Mouse (Mus musculus) heart, postnatal 0 days (tissue): ENCODE measurements around the gene Fam8a1.

Source experiments
- CTCF ChIP-seq: IDR thresholded peaks from 2 replicates; pipeline ENCODE4 v1.5.1; 2016; ENCODE audit warnings: antibody characterized with exemption, control low read depth, low read depth
- EP300 ChIP-seq: IDR thresholded peaks from 2 replicates; pipeline ENCODE4 v1.6.1; 2016; ENCODE audit warnings: antibody characterized with exemption, low read depth

DNA sequence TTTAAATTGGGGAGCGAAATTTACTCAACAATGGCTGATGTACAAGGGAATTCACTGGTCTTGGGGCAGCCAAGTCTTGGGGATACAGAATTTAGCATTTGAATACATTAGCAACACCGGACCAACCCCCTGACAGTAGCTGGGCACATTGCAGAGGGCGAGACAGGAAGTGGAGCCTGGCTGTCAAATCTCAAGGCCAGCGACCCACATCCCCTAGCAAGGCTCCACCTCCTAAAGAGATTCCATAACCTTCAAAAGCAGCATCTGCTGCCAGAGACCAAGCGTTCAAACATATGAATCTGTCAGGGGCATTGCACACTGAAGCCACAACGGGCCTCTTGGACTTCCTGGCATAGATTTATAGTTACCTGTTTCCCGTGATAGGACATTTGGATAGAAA, 17.5 kb upstream of the Fam8a1 start:
- TF ChIP-seq CTCF (no peak), EP300 (no peak)
